Mouse (Mus musculus): ENCODE measurements around the gene Aicda.

- TF ChIP-seq POLR2A (IDR thresholded peaks at IDR 0.05; ENCODE audit: borderline replicate concordance, control insufficient read depth, low read depth, low read length) (no peak), CTCF (IDR thresholded peaks at IDR 0.05; ENCODE audit: control insufficient read depth, insufficient read depth, low read length) (no peak)
Measured at GRCm38 (mm10) chr6:122599054-122599737, 45.6 kb downstream of the Aicda start.
